Comparison of ENCODE assay signal across 8 mouse cellular contexts in the genomic region with DNA sequence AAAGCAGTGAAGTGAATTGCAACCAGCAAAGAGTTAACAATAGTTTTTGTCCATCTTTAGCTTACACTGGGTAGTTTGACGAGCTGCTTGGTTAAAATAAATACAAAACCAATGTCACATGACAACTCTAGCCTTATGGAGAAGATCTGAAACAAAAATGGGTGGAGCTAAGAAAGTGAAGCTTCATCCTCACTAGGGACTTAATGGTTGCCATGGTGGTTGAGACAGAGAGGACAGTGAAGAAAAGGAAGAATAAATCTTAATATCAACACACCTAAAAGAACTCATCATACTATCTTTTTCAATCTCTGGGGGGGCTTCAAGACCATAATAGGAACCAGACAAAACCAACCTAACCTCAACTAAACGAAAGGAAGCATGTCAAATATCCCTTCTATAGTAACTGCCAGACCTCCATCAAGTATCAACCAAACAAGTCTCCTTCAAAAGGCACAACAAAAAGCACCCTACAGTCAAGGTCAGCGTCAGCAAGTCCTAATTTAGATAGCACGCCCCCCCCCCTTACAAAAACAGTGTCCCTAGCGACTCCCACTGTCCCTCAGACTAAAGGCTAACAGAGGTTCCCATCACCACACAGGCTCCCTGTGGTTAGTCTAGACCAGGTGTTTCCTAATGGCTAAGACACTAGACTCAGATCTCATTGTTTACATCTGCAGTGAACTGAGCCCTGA. TPM values are rescaled to one million over a fixed set of nuclear protein-coding genes. Genes with fewer than 3 reads are reported as not detected.
DNase-seq lines count a peak whose midpoint lies in the region; ATAC-seq lines count a peak whose summit lies in the region.

No protein-coding gene starts in this region.

- WGBS in kidney, embryonic 16.5 days, result 0% methylated on average over 5 of the region's 5 CpGs
- WGBS in hindbrain, embryonic 11.5 days, result 1% methylated on average over 5 of the region's 5 CpGs
- WGBS in midbrain, embryonic 16.5 days, result 0% methylated on average over 5 of the region's 5 CpGs

- peaks cover 25% of the 10 kb centered on the region for H3K4me1 ChIP-seq in kidney, embryonic 16.5 days (ENCODE audit: insufficient read depth, low read length)
- peaks cover 7% of the 10 kb centered on the region for H3K4me1 ChIP-seq in hindbrain, embryonic 11.5 days (replicated peaks; ENCODE audit: control insufficient read depth, insufficient read depth, low read length)
- H3K4me1 ChIP-seq in midbrain, embryonic 16.5 days (ENCODE audit: control insufficient read depth, insufficient read depth, low read length), result peaks cover 18% of the 10 kb centered on the region

- no peak for DNase-seq in kidney, adult 11 months
- DNase-seq in R1 (ENCODE audit: low read depth, low spot score), result peak; percentile 72
- no peak for DNase-seq in hindbrain, embryonic 11.5 days (ENCODE audit: low spot score)
- no peak for DNase-seq in urinary bladder, postnatal 10 days (ENCODE audit: low spot score)

- ATAC-seq in kidney, embryonic 16.5 days (ENCODE audit: low FRiP score, low TSS enrichment), result no peak
- ATAC-seq in hindbrain, embryonic 11.5 days (ENCODE audit: low FRiP score), result no peak
- no peak for ATAC-seq in midbrain, embryonic 16.5 days
- ATAC-seq in erythroid progenitor cell, adult 5-6 weeks (replicated peaks; ENCODE audit: low FRiP score, poor library complexity, severe bottlenecking), result no peak
- ATAC-seq in megakaryocyte-erythroid progenitor cell, adult 5-6 weeks (replicated peaks; ENCODE audit: low FRiP score, low TSS enrichment, poor library complexity, severe bottlenecking), result no peak

- H3K27ac ChIP-seq in kidney, embryonic 16.5 days (ENCODE audit: low read length), result no peak overlapping the region
- H3K27ac ChIP-seq in hindbrain, embryonic 11.5 days (ENCODE audit: low read depth, low read length), result 0 out of 2 replicates have a peak overlapping the region, but pooled peaks have one; percentile 87
- peak overlapping the region; percentile 100 for H3K27ac ChIP-seq in midbrain, embryonic 16.5 days (ENCODE audit: low read length)

- peak overlapping the region; percentile 99 for H3K4me2 ChIP-seq in kidney, embryonic 16.5 days (replicated peaks; ENCODE audit: low read depth, low read length)
- H3K4me2 ChIP-seq in hindbrain, embryonic 11.5 days (replicated peaks; ENCODE audit: low read depth, low read length), result peak overlapping the region; percentile 95
- H3K4me2 ChIP-seq in midbrain, embryonic 16.5 days (ENCODE audit: low read length), result peak overlapping the region; percentile 84

- peak overlapping the region; percentile 93 for H3K9ac ChIP-seq in kidney, embryonic 16.5 days (replicated peaks; ENCODE audit: low read length)
- peak overlapping the region; percentile 96 for H3K9ac ChIP-seq in hindbrain, embryonic 11.5 days (ENCODE audit: low read depth, low read length)
- peak overlapping the region; percentile 85 for H3K9ac ChIP-seq in midbrain, embryonic 16.5 days (ENCODE audit: low read depth, low read length)

- no peaks in the 10 kb centered on the region for H3K27me3 ChIP-seq in kidney, embryonic 16.5 days (ENCODE audit: insufficient read depth, low read length)
- H3K27me3 ChIP-seq in hindbrain, embryonic 11.5 days (ENCODE audit: control insufficient read depth, insufficient read depth, low read length), result no peaks in the 10 kb centered on the region
- no peaks in the 10 kb centered on the region for H3K27me3 ChIP-seq in midbrain, embryonic 16.5 days (ENCODE audit: control insufficient read depth, insufficient read depth, low read depth, low read length)

- H3K36me3 ChIP-seq in kidney, embryonic 16.5 days (ENCODE audit: insufficient read depth, low read length), result peaks cover 60% of the 10 kb centered on the region
- peaks cover 33% of the 10 kb centered on the region for H3K36me3 ChIP-seq in hindbrain, embryonic 11.5 days (ENCODE audit: control insufficient read depth, insufficient read depth, low read length)
- H3K36me3 ChIP-seq in midbrain, embryonic 16.5 days (ENCODE audit: control insufficient read depth, insufficient read depth, low read length), result peaks cover 36% of the 10 kb centered on the region

- H3K9me3 ChIP-seq in kidney, embryonic 16.5 days (ENCODE audit: low read length), result no peaks in the 10 kb centered on the region
- no peaks in the 10 kb centered on the region for H3K9me3 ChIP-seq in hindbrain, embryonic 11.5 days (ENCODE audit: control insufficient read depth, low read length)
- no peaks in the 10 kb centered on the region for H3K9me3 ChIP-seq in midbrain, embryonic 16.5 days (replicated peaks; ENCODE audit: control insufficient read depth, low read length, poor library complexity, severe bottlenecking)

- peak overlapping the region; percentile 100 for H3K4me3 ChIP-seq in kidney, embryonic 16.5 days (ENCODE audit: low read length)
- peak overlapping the region; percentile 100 for H3K4me3 ChIP-seq in hindbrain, embryonic 11.5 days (ENCODE audit: low read depth, low read length)
- peak overlapping the region; percentile 88 for H3K4me3 ChIP-seq in midbrain, embryonic 16.5 days (ENCODE audit: low read depth, low read length)

RNA-seq across cellular contexts. Expression of gene H2-DMa, which starts 1.8 kb away (rescaled TPM):
- 18.3 and 19.0 TPM in 2 replicates for polyA plus RNA-seq in kidney, embryonic 16.5 days (2015; fragmentation: Nextera tagmentation; extraction: Ambion mirVana)
- polyA plus RNA-seq in hindbrain, embryonic 11.5 days (2014; fragmentation: Nextera tagmentation; extraction: Ambion mirVana), result 8.6 and 13.8 TPM in 2 replicates
- 22.5 and 22.7 TPM in 2 replicates for polyA plus RNA-seq in midbrain, embryonic 16.5 days (2015; fragmentation: Nextera tagmentation; extraction: Ambion mirVana)
- 14.4 and 17.2 TPM in 2 replicates for total RNA-seq in erythroid progenitor cell, adult 5-6 weeks (2015; ENCODE audit: low replicate concordance)
- total RNA-seq in erythroid progenitor cell, adult 5-6 weeks (2017; ENCODE audit: low replicate concordance), result 12.3 and 20.4 TPM in 2 replicates
- total RNA-seq in megakaryocyte-erythroid progenitor cell, adult 5-6 weeks (2014; fragmentation: Nextera tagmentation), result 26.4 and 41.6 TPM in 2 replicates
- total RNA-seq in megakaryocyte-erythroid progenitor cell, adult 5-6 weeks (2017), result 35.0 and 36.7 TPM in 2 replicates

RNA-seq across cellular contexts. Expression of gene Brd2, which starts 4.9 kb away (rescaled TPM):
- polyA plus RNA-seq in kidney, embryonic 16.5 days (2015; fragmentation: Nextera tagmentation; extraction: Ambion mirVana), result 117 and 134 TPM in 2 replicates
- polyA plus RNA-seq in hindbrain, embryonic 11.5 days (2014; fragmentation: Nextera tagmentation; extraction: Ambion mirVana), result 113 and 159 TPM in 2 replicates
- polyA plus RNA-seq in midbrain, embryonic 16.5 days (2015; fragmentation: Nextera tagmentation; extraction: Ambion mirVana), result 117 and 126 TPM in 2 replicates
- 199 and 208 TPM in 2 replicates for total RNA-seq in erythroid progenitor cell, adult 5-6 weeks (2015; ENCODE audit: low replicate concordance)
- total RNA-seq in erythroid progenitor cell, adult 5-6 weeks (2017; ENCODE audit: low replicate concordance), result 191 and 208 TPM in 2 replicates
- total RNA-seq in megakaryocyte-erythroid progenitor cell, adult 5-6 weeks (2014; fragmentation: Nextera tagmentation), result 173 and 198 TPM in 2 replicates
- total RNA-seq in megakaryocyte-erythroid progenitor cell, adult 5-6 weeks (2017), result 312 and 511 TPM in 2 replicates

RNA-seq across cellular contexts. Expression of gene H2-Oa, which starts 25.4 kb away (rescaled TPM):
- 0.52 and 0.82 TPM in 2 replicates for polyA plus RNA-seq in kidney, embryonic 16.5 days (2015; fragmentation: Nextera tagmentation; extraction: Ambion mirVana)
- 0.26 and 0.32 TPM in 2 replicates for polyA plus RNA-seq in hindbrain, embryonic 11.5 days (2014; fragmentation: Nextera tagmentation; extraction: Ambion mirVana)
- polyA plus RNA-seq in midbrain, embryonic 16.5 days (2015; fragmentation: Nextera tagmentation; extraction: Ambion mirVana), result 0.16 TPM in 1 of 2 replicates, not detected in the other
- not detected in 2 replicates for total RNA-seq in erythroid progenitor cell, adult 5-6 weeks (2015; ENCODE audit: low replicate concordance)
- total RNA-seq in erythroid progenitor cell, adult 5-6 weeks (2017; ENCODE audit: low replicate concordance), result 0.39 and 1.5 TPM in 2 replicates
- total RNA-seq in megakaryocyte-erythroid progenitor cell, adult 5-6 weeks (2014; fragmentation: Nextera tagmentation), result 6.2 and 15.1 TPM in 2 replicates
- 0.75 and 5.8 TPM in 2 replicates for total RNA-seq in megakaryocyte-erythroid progenitor cell, adult 5-6 weeks (2017)

RNA-seq across cellular contexts. Expression of gene H2-DMb2, which starts 25.5 kb away (rescaled TPM):
- 24.5 and 30.3 TPM in 2 replicates for polyA plus RNA-seq in kidney, embryonic 16.5 days (2015; fragmentation: Nextera tagmentation; extraction: Ambion mirVana)
- not detected in 2 replicates for polyA plus RNA-seq in hindbrain, embryonic 11.5 days (2014; fragmentation: Nextera tagmentation; extraction: Ambion mirVana)
- 0.49 and 0.53 TPM in 2 replicates for polyA plus RNA-seq in midbrain, embryonic 16.5 days (2015; fragmentation: Nextera tagmentation; extraction: Ambion mirVana)
- total RNA-seq in erythroid progenitor cell, adult 5-6 weeks (2015; ENCODE audit: low replicate concordance), result 3.2 and 4.6 TPM in 2 replicates
- total RNA-seq in erythroid progenitor cell, adult 5-6 weeks (2017; ENCODE audit: low replicate concordance), result 2.0 and 2.8 TPM in 2 replicates
- total RNA-seq in megakaryocyte-erythroid progenitor cell, adult 5-6 weeks (2014; fragmentation: Nextera tagmentation), result 0.81 and 2.9 TPM in 2 replicates
- not detected in 2 replicates for total RNA-seq in megakaryocyte-erythroid progenitor cell, adult 5-6 weeks (2017)

RNA-seq across cellular contexts. Expression of gene H2-DMb1, which starts 35.3 kb away (rescaled TPM):
- polyA plus RNA-seq in kidney, embryonic 16.5 days (2015; fragmentation: Nextera tagmentation; extraction: Ambion mirVana), result 7.2 and 8.6 TPM in 2 replicates
- polyA plus RNA-seq in hindbrain, embryonic 11.5 days (2014; fragmentation: Nextera tagmentation; extraction: Ambion mirVana), result 0.29 and 0.94 TPM in 2 replicates
- 0.69 and 0.88 TPM in 2 replicates for polyA plus RNA-seq in midbrain, embryonic 16.5 days (2015; fragmentation: Nextera tagmentation; extraction: Ambion mirVana)
- 18.0 and 34.8 TPM in 2 replicates for total RNA-seq in erythroid progenitor cell, adult 5-6 weeks (2015; ENCODE audit: low replicate concordance)
- 3.9 and 23.1 TPM in 2 replicates for total RNA-seq in erythroid progenitor cell, adult 5-6 weeks (2017; ENCODE audit: low replicate concordance)
- 3.8 and 9.1 TPM in 2 replicates for total RNA-seq in megakaryocyte-erythroid progenitor cell, adult 5-6 weeks (2014; fragmentation: Nextera tagmentation)
- 10.1 and 22.9 TPM in 2 replicates for total RNA-seq in megakaryocyte-erythroid progenitor cell, adult 5-6 weeks (2017)
